Mouse (Mus musculus) olfactory bulb, adult 2 months (tissue): ENCODE data around the gene Rundc1.

Experiments
- CTCF ChIP-seq: fragments of 200-500 bp; IDR thresholded peaks from 2 replicates; pipeline ENCODE4 v1.5.1; 2012; ENCODE audit warnings: low read depth, mild to moderate bottlenecking, low read length, moderate library complexity; ENCODE audit not compliant: insufficient read depth
- POLR2A ChIP-seq: fragments of 200-500 bp; IDR thresholded peaks from 2 replicates; pipeline ENCODE4 v1.6.1; 2012; ENCODE audit warnings: mild to moderate bottlenecking, low read depth, low read length, moderate library complexity; ENCODE audit not compliant: insufficient read depth

- no peak for TF ChIP-seq CTCF
- TF ChIP-seq POLR2A = no peak
Observed at GRCm38 (mm10) chr11:101471926-101472325, 47.0 kb downstream of the Rundc1 start.
